Mouse (Mus musculus): ENCODE measurements around the gene Ubp1. TPM values are rescaled to one million over a fixed set of nuclear protein-coding genes. Genes with fewer than 3 reads are reported as not detected.
"Not testable (repeated sequence)": the region's sequence is repeated elsewhere in the genome, so short reads cannot be mapped to it uniquely, and the experiment has no call there.

The Ubp1 gene
- polyA plus RNA-seq (2012; fragmentation: generic; extraction: Trizol), result 23.7 TPM
- long read RNA-seq, experiment 1, partial matches to known transcripts, result 1 of 6 reads
- long read RNA-seq, experiment 1, other reads (novel, unspliced or antisense), result 2 of 6 reads
- long read RNA-seq, experiment 2, transcript Ubp1-204 (15 exons, 2,320 nt), result major isoform, 10 of 25 reads
- long read RNA-seq, experiment 2, partial matches to known transcripts, result 2 of 25 reads
- long read RNA-seq, experiment 2, other reads (novel, unspliced or antisense), result 8 of 25 reads

- peak within 1 kb of the TSS; percentile 76 for H3K4me3 ChIP-seq (ENCODE audit: insufficient read depth, poor library complexity, severe bottlenecking)
- peaks cover 39% of the 10 kb centered on the region for H3K79me3 ChIP-seq (ENCODE audit: low read depth)
- TF ChIP-seq USF1 (IDR thresholded peaks at IDR 0.05; ENCODE audit: low read depth) (no peak), MAX (IDR thresholded peaks at IDR 0.05) (peak; percentile 85)
- H3K36me3 ChIP-seq (ENCODE audit: control insufficient read depth, insufficient read depth), result no peaks in the 10 kb centered on the region
- peak within 1 kb of the TSS; percentile 90 for H3ac ChIP-seq (ENCODE audit: control insufficient read depth, insufficient read length, low read depth)
- H3K27me3 ChIP-seq (ENCODE audit: control insufficient read depth, insufficient read depth, insufficient read length), result no peaks in the 10 kb centered on the region
- H3K79me2 ChIP-seq (ENCODE audit: control insufficient read depth, insufficient read depth), result peaks cover 46% of the 10 kb centered on the region
Measured at GRCm38 (mm10) chr9:113930534-113931374, at the start of gene Ubp1. Gene Ubp1, plus strand, starts transcription at chr9:113930934.

- no peak overlapping the region for H3ac ChIP-seq (ENCODE audit: control insufficient read depth, insufficient read length, low read depth)
- H3K4me3 ChIP-seq (ENCODE audit: insufficient read depth, poor library complexity, severe bottlenecking), result no peak overlapping the region
- no peaks in the 10 kb centered on the region for H3K79me3 ChIP-seq (ENCODE audit: low read depth)
- H3K79me2 ChIP-seq (ENCODE audit: control insufficient read depth, insufficient read depth), result no peaks in the 10 kb centered on the region
- H3K36me3 ChIP-seq (ENCODE audit: control insufficient read depth, insufficient read depth), result peaks cover 25% of the 10 kb centered on the region
- no peak for TF ChIP-seq CTCF (IDR thresholded peaks at IDR 0.05; ENCODE audit: control insufficient read depth, insufficient read depth, insufficient read length)
- H3K27me3 ChIP-seq (ENCODE audit: control insufficient read depth, insufficient read depth, insufficient read length), result no peaks in the 10 kb centered on the region
Measured at GRCm38 (mm10) chr9:113894903-113895302, 35.8 kb upstream of the Ubp1 start.

GRCm38 (mm10) chr9:113903136-113903535, 27.6 kb upstream of the Ubp1 start:
- Histone ChIP-seq H3ac (ENCODE audit: control insufficient read depth, insufficient read length, low read depth) (no peak overlapping the region), H3K4me3 (ENCODE audit: insufficient read depth, poor library complexity, severe bottlenecking) (no peak overlapping the region), H3K27me3 (ENCODE audit: control insufficient read depth, insufficient read depth, insufficient read length) (no peaks in the 10 kb centered on the region), H3K79me2 (ENCODE audit: control insufficient read depth, insufficient read depth) (no peaks in the 10 kb centered on the region), H3K36me3 (ENCODE audit: control insufficient read depth, insufficient read depth) (peaks cover 47% of the 10 kb centered on the region), H3K79me3 (ENCODE audit: low read depth) (no peaks in the 10 kb centered on the region)
- TF ChIP-seq FOSL1 (IDR thresholded peaks at IDR 0.05; ENCODE audit: insufficient read depth, low read length, poor library complexity, severe bottlenecking), result no peak
- no peak for TF ChIP-seq MYOG (IDR thresholded peaks at IDR 0.05; ENCODE audit: control insufficient read depth, extremely low read depth, insufficient read length)
- TF ChIP-seq CTCF (IDR thresholded peaks at IDR 0.05; ENCODE audit: control insufficient read depth, insufficient read depth, insufficient read length), result no peak
- no peak for TF ChIP-seq CEBPB (IDR thresholded peaks at IDR 0.05; ENCODE audit: low read depth)
- TF ChIP-seq MYOD1 (IDR thresholded peaks at IDR 0.05; ENCODE audit: control insufficient read depth, insufficient read length, low read depth), result no peak
- no peak for TF ChIP-seq MAX (IDR thresholded peaks at IDR 0.05)

GRCm38 (mm10) chr9:113904315-113904714, 26.4 kb upstream of the Ubp1 start:
- not testable (repeated sequence) for H3K4me3 ChIP-seq (ENCODE audit: insufficient read depth, poor library complexity, severe bottlenecking); H3ac ChIP-seq (ENCODE audit: control insufficient read depth, insufficient read length, low read depth); H3K79me3 ChIP-seq (ENCODE audit: low read depth); H3K79me2 ChIP-seq (ENCODE audit: control insufficient read depth, insufficient read depth); H3K27me3 ChIP-seq (ENCODE audit: control insufficient read depth, insufficient read depth, insufficient read length)
- peaks cover 50% of the 10 kb centered on the region for H3K36me3 ChIP-seq (ENCODE audit: control insufficient read depth, insufficient read depth)

- TF ChIP-seq CTCF (IDR thresholded peaks at IDR 0.05; ENCODE audit: control insufficient read depth, insufficient read depth, insufficient read length) (no peak), MAX (IDR thresholded peaks at IDR 0.05) (no peak)
- no peak overlapping the region for H3K4me3 ChIP-seq (ENCODE audit: insufficient read depth, poor library complexity, severe bottlenecking)
Measured at GRCm38 (mm10) chr9:113915789-113916188, 14.9 kb upstream of the Ubp1 start.

GRCm38 (mm10) chr9:113922677-113923076, 8.1 kb upstream of the Ubp1 start:
- Histone ChIP-seq H3ac (ENCODE audit: control insufficient read depth, insufficient read length, low read depth) (no peak overlapping the region), H3K4me3 (ENCODE audit: insufficient read depth, poor library complexity, severe bottlenecking) (no peak overlapping the region), H3K79me2 (ENCODE audit: control insufficient read depth, insufficient read depth) (no peaks in the 10 kb centered on the region), H3K27me3 (ENCODE audit: control insufficient read depth, insufficient read depth, insufficient read length) (no peaks in the 10 kb centered on the region), H3K36me3 (ENCODE audit: control insufficient read depth, insufficient read depth) (no peaks in the 10 kb centered on the region), H3K79me3 (ENCODE audit: low read depth) (no peaks in the 10 kb centered on the region)
- no peak for TF ChIP-seq CEBPB (IDR thresholded peaks at IDR 0.05; ENCODE audit: low read depth)

More at GRCm38 (mm10) chr9:113915789-113916188, 14.9 kb upstream of the Ubp1 start:
- Histone ChIP-seq H3K36me3 (ENCODE audit: control insufficient read depth, insufficient read depth) (no peaks in the 10 kb centered on the region), H3K27me3 (ENCODE audit: control insufficient read depth, insufficient read depth, insufficient read length) (no peaks in the 10 kb centered on the region), H3ac (ENCODE audit: control insufficient read depth, insufficient read length, low read depth) (no peak overlapping the region), H3K79me3 (ENCODE audit: low read depth) (no peaks in the 10 kb centered on the region), H3K79me2 (ENCODE audit: control insufficient read depth, insufficient read depth) (no peaks in the 10 kb centered on the region)

GRCm38 (mm10) chr9:113924883-113925282, 5.9 kb upstream of the Ubp1 start:
- H3ac ChIP-seq (ENCODE audit: control insufficient read depth, insufficient read length, low read depth), result no peak overlapping the region
- H3K79me2 ChIP-seq (ENCODE audit: control insufficient read depth, insufficient read depth), result no peaks in the 10 kb centered on the region
- H3K4me3 ChIP-seq (ENCODE audit: insufficient read depth, poor library complexity, severe bottlenecking), result no peak overlapping the region
- no peaks in the 10 kb centered on the region for H3K36me3 ChIP-seq (ENCODE audit: control insufficient read depth, insufficient read depth)
- H3K27me3 ChIP-seq (ENCODE audit: control insufficient read depth, insufficient read depth, insufficient read length), result no peaks in the 10 kb centered on the region
- TF ChIP-seq MAX (IDR thresholded peaks at IDR 0.05), result no peak
- TF ChIP-seq CTCF (IDR thresholded peaks at IDR 0.05; ENCODE audit: control insufficient read depth, insufficient read depth, insufficient read length), result no peak
- no peak for TF ChIP-seq CEBPB (IDR thresholded peaks at IDR 0.05; ENCODE audit: low read depth)
- no peak for TF ChIP-seq USF1 (IDR thresholded peaks at IDR 0.05; ENCODE audit: low read depth)
- no peak for TF ChIP-seq FOSL1 (IDR thresholded peaks at IDR 0.05; ENCODE audit: insufficient read depth, low read length, poor library complexity, severe bottlenecking)
- TF ChIP-seq MYOG (IDR thresholded peaks at IDR 0.05; ENCODE audit: control insufficient read depth, extremely low read depth, insufficient read length), result no peak
- TF ChIP-seq MYOD1 (IDR thresholded peaks at IDR 0.05; ENCODE audit: control insufficient read depth, insufficient read length, low read depth), result no peak
- no peaks in the 10 kb centered on the region for H3K79me3 ChIP-seq (ENCODE audit: low read depth)
